Mouse (Mus musculus): ENCODE measurements around the gene Plekhm1. TPM values are rescaled to one million over a fixed set of nuclear protein-coding genes. Genes with fewer than 3 reads are reported as not detected.
"Not testable (repeated sequence)": the region's sequence is repeated elsewhere in the genome, so short reads cannot be mapped to it uniquely, and the experiment has no call there.

Gene Plekhm1
- total RNA-seq, 2 experiments from 2014 or later = 16.3 to 18.8 TPM

DNA sequence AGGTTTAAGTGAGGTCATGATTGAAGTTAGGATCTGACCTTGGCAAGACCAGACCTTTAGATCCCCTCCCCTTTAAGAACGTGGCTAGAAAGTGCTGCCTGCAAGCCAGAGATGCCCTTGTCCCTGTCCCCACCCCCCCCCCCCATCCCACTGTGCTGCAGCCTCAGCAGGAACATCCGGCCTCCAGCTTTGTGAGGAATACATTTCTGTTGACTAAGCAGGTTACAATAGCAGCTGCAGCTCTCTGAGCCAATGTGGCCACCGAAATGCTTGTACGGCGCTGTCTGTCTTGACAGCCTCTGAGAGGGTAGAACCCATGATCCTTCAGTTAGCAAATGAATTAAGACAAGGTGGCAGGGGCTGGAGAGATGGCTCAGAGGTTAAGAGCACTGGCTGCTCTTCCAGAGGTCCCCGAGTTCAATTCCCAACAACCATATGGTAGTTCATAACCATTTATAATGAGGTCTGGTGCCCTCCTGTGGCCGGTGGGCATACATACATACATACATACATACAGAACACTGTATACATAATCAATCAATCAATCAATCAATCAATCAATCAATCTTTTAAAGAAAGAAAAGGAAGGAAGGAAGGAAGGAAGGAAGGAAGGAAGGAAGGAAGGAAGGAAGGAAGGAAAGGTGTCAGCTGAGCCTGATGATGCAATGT lies 81.7 kb downstream of the Plekhm1 start:
- DNase-seq (ENCODE audit: low spot score in 2 of 2) = no peak
- intact Hi-C loops (cut with DNase I) = loop anchor here (5.0 kb wide), 1 partner anchor 222 kb away; no protein-coding TSS in a partner anchor

DNA sequence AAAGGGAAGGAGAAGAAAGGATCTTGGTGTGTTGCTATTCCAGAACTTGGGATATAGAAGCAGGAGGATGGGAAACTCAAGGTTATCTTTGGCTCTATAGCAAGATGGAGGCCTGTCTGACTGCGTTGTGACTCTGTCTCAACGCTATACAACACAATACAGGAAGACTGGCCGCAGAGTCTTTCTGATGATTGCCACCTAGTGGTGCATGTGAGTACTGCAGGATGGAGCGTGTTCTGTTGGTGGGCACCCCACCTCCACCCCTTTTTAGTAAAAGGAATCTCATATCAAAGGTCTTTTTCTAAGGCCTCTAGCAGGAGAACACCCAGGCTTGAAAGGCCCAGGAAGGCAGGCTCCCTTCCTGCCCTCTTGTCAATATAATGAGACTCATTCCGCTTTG lies 85.5 kb downstream of the Plekhm1 start:
- peak; percentile 62 to 77 for DNase-seq (ENCODE audit: low spot score in 2 of 2)
- intact Hi-C loops (cut with DNase I) = loop anchor here (2.0 to 5.0 kb wide), 2 partner anchors 94 to 225 kb away; partner anchors contain the start of genes Acbd4 and Plcd3

GRCm38 (mm10) chr11:103325172-103325571 lies 87.3 kb downstream of the Plekhm1 start:
- DNase-seq (ENCODE audit: low spot score in 2 of 2) = peak; percentile 59 to 62
- intact Hi-C loops (cut with DNase I) = loop anchor here (1.0 to 5.0 kb wide), 3 partner anchors 58 to 223 kb away; partner anchors contain the start of genes Acbd4, Map3k14 and Plcd3

- DNase-seq (ENCODE audit: low spot score in 2 of 2) = no peak
- intact Hi-C loops (cut with DNase I) = loop anchor here (1.0 to 5.0 kb wide), 3 partner anchors 58 to 222 kb away; partner anchors contain the start of genes Acbd4, Map3k14 and Plcd3
Measured at GRCm38 (mm10) chr11:103324723-103325122, 87.8 kb downstream of the Plekhm1 start.

- DNase-seq (ENCODE audit: low spot score in 2 of 2); intact Hi-C loops (cut with DNase I): not testable (repeated sequence)
Measured at GRCm38 (mm10) chr11:103322832-103323231, 89.7 kb downstream of the Plekhm1 start.

DNA sequence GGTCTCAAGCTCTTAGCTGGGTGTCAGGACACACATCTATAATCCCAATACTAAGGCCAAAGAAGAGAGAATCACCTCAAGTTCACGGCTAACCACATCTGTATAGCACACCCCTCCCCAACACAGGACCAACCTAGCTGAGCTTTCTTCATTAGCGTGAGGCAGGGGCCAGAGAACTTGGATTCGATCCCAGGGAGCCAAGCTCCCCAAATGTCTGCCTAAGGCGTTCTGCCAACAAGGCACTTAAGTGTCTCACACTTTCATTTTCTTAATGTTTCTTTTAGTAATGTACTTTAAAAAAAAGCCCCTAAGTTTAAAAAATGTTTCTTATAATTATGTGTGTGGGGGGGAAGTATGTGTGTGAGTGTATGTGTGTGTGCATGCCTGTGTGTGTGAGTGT lies 91.8 kb downstream of the Plekhm1 start:
- DNase-seq (ENCODE audit: low spot score in 2 of 2) = no peak
- intact Hi-C loops (cut with DNase I) = no loop called here

DNA sequence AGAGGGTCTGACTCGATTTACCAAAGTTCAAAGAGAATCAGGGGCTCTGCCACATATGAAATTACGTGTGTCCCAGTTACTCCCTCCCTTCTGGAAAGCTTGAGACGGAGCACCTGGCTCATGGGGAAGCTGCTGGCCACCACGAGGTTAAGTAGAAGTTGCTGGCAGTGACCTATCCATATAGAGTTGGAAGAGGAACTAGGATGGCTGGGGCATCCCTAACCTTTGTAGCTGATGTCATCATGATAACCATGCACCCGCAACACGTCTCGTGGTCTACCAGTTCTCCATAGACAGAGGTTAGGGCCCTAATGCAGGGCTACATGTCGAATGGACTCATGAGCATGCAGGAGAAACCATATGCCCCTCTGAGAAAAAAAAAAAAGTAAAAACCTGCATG lies 92.3 kb downstream of the Plekhm1 start:
- intact Hi-C loops (cut with DNase I) = no loop called here
- no peak for DNase-seq (ENCODE audit: low spot score in 2 of 2)

DNA sequence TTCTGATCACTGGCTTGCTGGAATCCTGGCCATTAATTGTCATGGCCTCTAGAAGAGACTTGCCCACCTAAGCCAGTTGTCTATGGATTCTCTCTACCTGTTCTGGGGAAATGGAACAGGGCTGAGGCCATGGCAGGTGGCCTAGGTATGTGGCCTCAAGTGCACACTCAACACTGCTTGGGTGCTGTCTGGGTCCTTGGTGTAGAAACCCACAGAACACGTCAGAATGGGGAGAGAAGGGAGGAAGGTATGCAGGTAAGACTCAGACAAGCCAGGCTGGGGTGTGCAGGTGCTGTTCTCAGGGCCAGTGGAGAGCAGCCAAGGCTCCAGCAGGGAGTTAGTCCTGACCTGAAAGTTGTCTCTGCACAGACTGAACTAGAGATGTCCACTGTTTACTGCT lies 94.4 kb downstream of the Plekhm1 start:
- intact Hi-C loops (cut with DNase I) = no loop called here

GRCm38 (mm10) chr11:103315379-103315778 lies 97.1 kb downstream of the Plekhm1 start:
- DNase-seq (ENCODE audit: low spot score in 2 of 2) = no peak
- intact Hi-C loops (cut with DNase I) = no loop called here

More for the DNA sequence above, 94.4 kb downstream of the Plekhm1 start:
- no peak for DNase-seq (ENCODE audit: low spot score in 2 of 2)

GRCm38 (mm10) chr11:103314736-103315374 lies 97.6 kb downstream of the Plekhm1 start:
- no peak for DNase-seq (ENCODE audit: low spot score in 2 of 2)
- intact Hi-C loops (cut with DNase I) = loop anchor here (5.0 kb wide), 1 partner anchor 48 kb away; the partner anchor contains the start of gene Map3k14

Other genes with a start within 250 kb of the Plekhm1 start
- 100 to 1,000 TPM; 129 to 172 TPM for gene Fmnl1, start 241.6 kb downstream of the Plekhm1 start, total RNA-seq (2021)
- gene 1700023F06Rik, start 204.1 kb downstream of the Plekhm1 start, total RNA-seq (2021) = 1 to 10 TPM; 1.8 to 2.4 TPM
- gene Spata32, start 194.3 kb downstream of the Plekhm1 start, total RNA-seq (2021) = 1 to 10 TPM; 2.0 to 2.4 TPM
- 1 to 10 TPM; 3.1 to 4.0 TPM for gene Map3k14, start 145.2 kb downstream of the Plekhm1 start, total RNA-seq (2021)
- 10 to 100 TPM; 11.6 to 12.6 TPM for gene Arhgap27, start 49.0 kb downstream of the Plekhm1 start, total RNA-seq (2021)
- not detected for gene Lrrc37a, start 91.9 kb upstream of the Plekhm1 start, total RNA-seq (2021)
- under 1 TPM in 1 of 2 experiments, not detected in 1; 0.05 TPM for gene Gm884, start 208.5 kb upstream of the Plekhm1 start, total RNA-seq (2021)
- not detected for gene Lyzl6, start 226.2 kb upstream of the Plekhm1 start, total RNA-seq (2021)
- gene Rprml, start 236.9 kb upstream of the Plekhm1 start, total RNA-seq (2021) = 10 to 100 TPM; 84.9 to 98.5 TPM